8 mouse cellular contexts compared by ENCODE assay signal in the genomic region with DNA sequence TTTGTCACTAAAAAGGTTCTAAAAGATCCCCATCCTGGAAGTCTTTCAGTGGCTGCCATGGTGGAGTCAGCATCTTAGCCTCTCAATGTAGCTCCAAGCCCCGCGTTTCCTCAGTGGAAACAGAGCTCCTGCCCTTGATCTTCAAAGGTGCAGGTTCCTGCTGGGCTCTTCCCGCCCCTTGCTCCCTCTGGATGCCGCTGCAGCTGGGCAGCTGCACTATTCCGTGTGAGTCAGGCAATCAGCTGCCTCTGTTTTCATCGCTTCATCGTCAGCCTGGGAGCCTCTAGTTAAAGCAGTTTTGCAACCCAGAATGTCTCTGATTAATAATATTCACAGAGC. TPM values are rescaled to one million over a fixed set of nuclear protein-coding genes. Genes with fewer than 3 reads are reported as not detected.
DNase-seq lines count a peak whose midpoint lies in the region; ATAC-seq and TF ChIP-seq lines count a peak whose summit lies in the region.

No protein-coding gene starts in this region.

- H3K4me3 ChIP-seq in embryonic facial prominence, embryonic 14.5 days (ENCODE audit: low read depth, low read length) = no peak overlapping the region
- H3K4me3 ChIP-seq in embryonic facial prominence, embryonic 10.5 days = no peak overlapping the region
- H3K4me3 ChIP-seq in lung, postnatal 0 days (ENCODE audit: low read depth, low read length) = no peak overlapping the region
- H3K4me3 ChIP-seq in hindbrain, embryonic 15.5 days = no peak overlapping the region

- H3K27me3 ChIP-seq in embryonic facial prominence, embryonic 14.5 days (replicated peaks; ENCODE audit: control insufficient read depth, insufficient read depth, low read length) = no peaks in the 10 kb centered on the region
- H3K27me3 ChIP-seq in embryonic facial prominence, embryonic 10.5 days (replicated peaks; ENCODE audit: low read depth, poor library complexity, severe bottlenecking) = no peaks in the 10 kb centered on the region
- no peaks in the 10 kb centered on the region for H3K27me3 ChIP-seq in lung, postnatal 0 days (replicated peaks; ENCODE audit: insufficient read depth, low read length)
- no peaks in the 10 kb centered on the region for H3K27me3 ChIP-seq in hindbrain, embryonic 15.5 days

- H3K27ac ChIP-seq in embryonic facial prominence, embryonic 14.5 days (replicated peaks; ENCODE audit: low read depth, low read length) = 0 out of 2 replicates have a peak overlapping the region, but pooled peaks have one; percentile 28
- no peak overlapping the region for H3K27ac ChIP-seq in embryonic facial prominence, embryonic 10.5 days (replicated peaks)
- H3K27ac ChIP-seq in lung, postnatal 0 days (ENCODE audit: low read length) = peak overlapping the region; percentile 64
- 0 out of 2 replicates have a peak overlapping the region, but pooled peaks have one; percentile 38 for H3K27ac ChIP-seq in hindbrain, embryonic 15.5 days (replicated peaks)

- TF ChIP-seq CTCF in lung, postnatal 0 days (IDR thresholded peaks at IDR 0.05) = no peak

- H3K4me2 ChIP-seq in embryonic facial prominence, embryonic 14.5 days (ENCODE audit: low read depth, low read length) = no peak overlapping the region
- peak overlapping the region; percentile 33; the same call in 1 of the 2 replicates for H3K4me2 ChIP-seq in lung, postnatal 0 days (replicated peaks; ENCODE audit: low read depth, low read length)
- H3K4me2 ChIP-seq in hindbrain, embryonic 15.5 days = peak overlapping the region; percentile 29; the same call in 1 of the 2 replicates

- ATAC-seq in embryonic facial prominence, embryonic 14.5 days (ENCODE audit: low read depth) = no peak
- no peak for ATAC-seq in lung, postnatal 0 days
- ATAC-seq in hindbrain, embryonic 15.5 days (ENCODE audit: low FRiP score, low read depth) = no peak
- no peak for ATAC-seq in inflammation-experienced regulatory T-cells, adult 6 months

- DNase-seq in embryonic facial prominence, embryonic 14.5 days (ENCODE audit: low spot score) = no peak
- no peak for DNase-seq in embryonic facial prominence, embryonic 10.5 days (ENCODE audit: low spot score)
- no peak for DNase-seq in lung, postnatal 0 days (ENCODE audit: low spot score)
- no peak for DNase-seq in lung, postnatal 14 days
- peak; percentile 22 for DNase-seq in neural tube, embryonic 10.5 days (ENCODE audit: extremely low spot score, low spot score)
- no peak for DNase-seq in kidney, adult 11 months

- no peaks in the 10 kb centered on the region for H3K36me3 ChIP-seq in embryonic facial prominence, embryonic 14.5 days (ENCODE audit: control insufficient read depth, insufficient read depth, low read length)
- no peaks in the 10 kb centered on the region for H3K36me3 ChIP-seq in embryonic facial prominence, embryonic 10.5 days (replicated peaks)
- no peaks in the 10 kb centered on the region for H3K36me3 ChIP-seq in lung, postnatal 0 days (ENCODE audit: insufficient read depth, low read length)
- H3K36me3 ChIP-seq in hindbrain, embryonic 15.5 days = no peaks in the 10 kb centered on the region

- 31% methylated on average over 7 of the region's 7 CpGs for WGBS in embryonic facial prominence, embryonic 14.5 days
- 29% methylated on average over 7 of the region's 7 CpGs for WGBS in embryonic facial prominence, embryonic 10.5 days
- 17% methylated on average over 7 of the region's 7 CpGs for WGBS in lung, postnatal 0 days
- WGBS in hindbrain, embryonic 15.5 days = 24% methylated on average over 7 of the region's 7 CpGs

- H3K9ac ChIP-seq in embryonic facial prominence, embryonic 14.5 days (ENCODE audit: low read depth, low read length) = no peak overlapping the region
- no peak overlapping the region for H3K9ac ChIP-seq in lung, postnatal 0 days (replicated peaks; ENCODE audit: low read depth)
- H3K9ac ChIP-seq in hindbrain, embryonic 15.5 days = no peak overlapping the region

- no peak for TF ChIP-seq EP300 in lung, postnatal 0 days (IDR thresholded peaks at IDR 0.05)

- H3K9me3 ChIP-seq in embryonic facial prominence, embryonic 14.5 days (ENCODE audit: control insufficient read depth, low read length) = no peaks in the 10 kb centered on the region
- H3K9me3 ChIP-seq in embryonic facial prominence, embryonic 10.5 days = no peaks in the 10 kb centered on the region
- no peaks in the 10 kb centered on the region for H3K9me3 ChIP-seq in lung, postnatal 0 days (ENCODE audit: low read length)
- H3K9me3 ChIP-seq in hindbrain, embryonic 15.5 days = no peaks in the 10 kb centered on the region

- H3K4me1 ChIP-seq in embryonic facial prominence, embryonic 14.5 days (ENCODE audit: control insufficient read depth, insufficient read depth, low read length) = no peaks in the 10 kb centered on the region
- peaks cover 13% of the 10 kb centered on the region; the same call in 1 of the 2 replicates for H3K4me1 ChIP-seq in embryonic facial prominence, embryonic 10.5 days
- H3K4me1 ChIP-seq in lung, postnatal 0 days (ENCODE audit: insufficient read depth, low read depth, low read length) = peaks cover 5% of the 10 kb centered on the region; the same call in 1 of the 2 replicates
- H3K4me1 ChIP-seq in hindbrain, embryonic 15.5 days (replicated peaks) = peaks cover 6% of the 10 kb centered on the region; the same call in 1 of the 2 replicates

RNA-seq across cellular contexts. Expression of a gene that starts 34.9 kb away (rescaled TPM):
- polyA plus RNA-seq in embryonic facial prominence, embryonic 14.5 days (2014; fragmentation: Nextera tagmentation; extraction: Ambion mirVana) = 2.1 and 3.5 TPM in 2 replicates
- polyA plus RNA-seq in embryonic facial prominence, embryonic 10.5 days (2016; fragmentation: Nextera tagmentation; extraction: Ambion mirVana) = 3.8 and 4.2 TPM in 2 replicates
- polyA plus RNA-seq in lung, postnatal 0 days (2015; fragmentation: Nextera tagmentation; extraction: Ambion mirVana) = 7.4 and 10.4 TPM in 2 replicates
- polyA plus RNA-seq in hindbrain, embryonic 15.5 days (2015; fragmentation: Nextera tagmentation; extraction: Ambion mirVana) = 2.6 and 2.8 TPM in 2 replicates
- 1 to 10 TPM in 1 of 3 experiments, not detected in 2; 1.0 TPM for polyA plus RNA-seq in inflammation-experienced regulatory T-cells, adult 6 months (2017; shearing (Covaris generic))

RNA-seq across cellular contexts. Expression of a gene that starts 51.1 kb away (rescaled TPM):
- 1.0 and 1.1 TPM in 2 replicates for polyA plus RNA-seq in embryonic facial prominence, embryonic 14.5 days (2014; fragmentation: Nextera tagmentation; extraction: Ambion mirVana)
- polyA plus RNA-seq in embryonic facial prominence, embryonic 10.5 days (2016; fragmentation: Nextera tagmentation; extraction: Ambion mirVana) = 0.29 and 0.67 TPM in 2 replicates
- polyA plus RNA-seq in lung, postnatal 0 days (2015; fragmentation: Nextera tagmentation; extraction: Ambion mirVana) = 18.7 and 19.8 TPM in 2 replicates
- 1.0 and 1.5 TPM in 2 replicates for polyA plus RNA-seq in hindbrain, embryonic 15.5 days (2015; fragmentation: Nextera tagmentation; extraction: Ambion mirVana)
- polyA plus RNA-seq in inflammation-experienced regulatory T-cells, adult 6 months (2017; shearing (Covaris generic)) = not detected
